Comparison of ENCODE assay signal across 7 mouse cellular contexts in the genomic region with DNA sequence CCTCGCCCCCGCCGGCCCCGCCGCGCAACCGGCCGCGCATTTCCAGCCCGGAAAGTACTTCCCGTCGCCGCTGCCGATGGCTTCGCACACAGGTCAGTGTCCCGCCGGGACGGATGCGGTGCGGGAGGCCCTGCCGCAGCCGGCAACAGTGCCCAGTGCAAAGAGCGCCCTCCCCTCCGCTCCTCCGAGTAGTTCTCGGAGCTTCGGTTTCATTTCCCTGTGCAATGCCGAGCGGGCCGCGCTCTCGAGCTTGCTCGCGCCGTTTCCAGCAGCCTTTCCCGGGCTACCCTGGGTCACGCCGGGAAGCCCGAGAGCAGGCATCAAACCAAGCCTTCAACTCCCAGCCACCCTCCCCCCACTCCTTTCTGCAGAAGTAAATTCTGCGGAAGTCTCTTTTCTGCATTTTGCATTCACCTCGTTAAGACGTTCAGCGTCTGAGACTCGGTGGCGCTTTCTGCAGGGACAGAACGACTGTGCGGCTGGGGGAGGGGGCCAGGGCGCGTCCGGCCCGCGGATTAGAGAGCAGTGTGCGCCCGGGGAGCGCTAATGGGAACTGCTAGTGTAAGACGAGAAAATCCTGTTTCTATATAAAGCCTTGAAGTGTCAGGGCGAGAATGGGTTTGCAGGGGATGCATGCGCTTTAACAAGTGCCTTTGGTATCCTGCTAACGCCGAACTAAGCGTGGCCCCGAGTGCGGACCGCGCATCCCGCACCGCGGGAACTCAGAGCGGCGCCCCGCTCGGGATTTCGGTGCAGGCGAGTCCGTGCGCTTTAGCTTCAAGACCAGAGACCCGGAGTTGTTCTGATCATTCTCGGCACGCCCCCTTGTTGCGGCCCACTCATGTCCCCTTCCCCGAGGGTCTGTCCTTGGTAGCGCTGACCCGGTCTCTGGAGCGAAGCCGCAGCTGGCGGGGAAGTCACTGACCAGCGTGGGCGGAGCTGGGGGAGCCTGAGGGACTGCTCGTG. TPM values are rescaled to one million over a fixed set of nuclear protein-coding genes. Genes with fewer than 3 reads are reported as not detected.
DNase-seq lines count a peak whose midpoint lies in the region; ATAC-seq and TF ChIP-seq lines count a peak whose summit lies in the region.

No protein-coding gene starts in this region.

- peak overlapping the region; percentile 63 for H3K9ac ChIP-seq in ES-E14 (ENCODE audit: insufficient read depth, low read depth, low read length, poor library complexity, severe bottlenecking)
- H3K9ac ChIP-seq in heart, embryonic 16.5 days (ENCODE audit: low read length) = peak overlapping the region; percentile 99
- peak overlapping the region; percentile 84 for H3K9ac ChIP-seq in stomach, embryonic 14.5 days (replicated peaks; ENCODE audit: low read depth, low read length)

- H3K9me3 ChIP-seq in ES-E14 (ENCODE audit: control insufficient read depth, insufficient read depth, low read depth, low read length) = no peaks in the 10 kb centered on the region
- H3K9me3 ChIP-seq in heart, embryonic 16.5 days (replicated peaks; ENCODE audit: control insufficient read depth, low read length) = no peaks in the 10 kb centered on the region
- H3K9me3 ChIP-seq in megakaryocyte, embryonic 14.5 days = no peaks in the 10 kb centered on the region
- no peaks in the 10 kb centered on the region for H3K9me3 ChIP-seq in stomach, embryonic 14.5 days (ENCODE audit: control insufficient read depth, low read depth, low read length)

- no peak overlapping the region for H3K27ac ChIP-seq in ES-E14 (ENCODE audit: insufficient read depth, low read depth, low read length, poor library complexity, severe bottlenecking)
- peak overlapping the region; percentile 59 for H3K27ac ChIP-seq in heart, embryonic 16.5 days (ENCODE audit: low read length)
- peak overlapping the region; percentile 83 for H3K27ac ChIP-seq in stomach, embryonic 14.5 days (ENCODE audit: low read length)

- 1% methylated on average over 88 of the region's 89 CpGs for WGBS in heart, embryonic 16.5 days
- whole genome bisulfite sequencing in stomach, embryonic 14.5 days = under 1% methylated on average over 89 of the region's 89 CpGs

- peak overlapping the region; percentile 90 for H3K4me2 ChIP-seq in heart, embryonic 16.5 days (ENCODE audit: low read depth, low read length)
- peak overlapping the region; percentile 98 for H3K4me2 ChIP-seq in stomach, embryonic 14.5 days (replicated peaks; ENCODE audit: low read depth, low read length)

- H3K4me1 ChIP-seq in ES-E14 (ENCODE audit: control insufficient read depth in 2 of 2, insufficient read depth in 2 of 2, low read length in 2 of 2, poor library complexity in 1 of 2) = peaks cover 4 to 12% of the 10 kb centered on the region in 2 experiments; a peak in 3 of 4 replicates
- peaks cover 41% of the 10 kb centered on the region for H3K4me1 ChIP-seq in heart, embryonic 16.5 days (ENCODE audit: control insufficient read depth, insufficient read depth, low read length)
- H3K4me1 ChIP-seq in megakaryocyte, embryonic 14.5 days = peaks cover 68% of the 10 kb centered on the region
- H3K4me1 ChIP-seq in stomach, embryonic 14.5 days (ENCODE audit: control insufficient read depth, insufficient read depth, low read length) = peaks cover 41% of the 10 kb centered on the region

- peak; percentile 60 to 70 for DNase-seq in B cell, adult 2 months
- no peak for DNase-seq in ES-E14 (ENCODE audit: low read depth, low spot score)
- DNase-seq in embryo, embryonic 11 days = peak; percentile 79
- DNase-seq in kidney, postnatal 14 days = peak; percentile 75

- H3K36me3 ChIP-seq in ES-E14 (ENCODE audit: control insufficient read depth, insufficient read depth, low read length, poor library complexity, severe bottlenecking) = no peaks in the 10 kb centered on the region
- no peaks in the 10 kb centered on the region for H3K36me3 ChIP-seq in heart, embryonic 16.5 days (ENCODE audit: control insufficient read depth, insufficient read depth)
- peaks cover 2% of the 10 kb centered on the region for H3K36me3 ChIP-seq in megakaryocyte, embryonic 14.5 days (replicated peaks; ENCODE audit: low read length)
- no peaks in the 10 kb centered on the region for H3K36me3 ChIP-seq in stomach, embryonic 14.5 days (ENCODE audit: control insufficient read depth, insufficient read depth, low read length)

- in situ Hi-C loops in ES-E14 (cut with MboI; ENCODE audit: low sequenced_read_pairs in 2 of 2, unreplicated experiment in 2 of 2) = loop anchor here (10.0 to 25.0 kb wide), 2 partner anchors 1150 to 1183 kb away; partner anchors contain the start of gene Cbx4 (in 1 of the 2)

- ATAC-seq in heart, embryonic 16.5 days (replicated peaks; ENCODE audit: extremely low read depth, insufficient read depth, low FRiP score) = no peak
- ATAC-seq in stomach, embryonic 14.5 days (ENCODE audit: insufficient number of reproducible peaks, insufficient read depth, low FRiP score, low read depth) = no peak

- peak overlapping the region; percentile 53 to 72 for H3K4me3 ChIP-seq in ES-E14 (ENCODE audit: insufficient read depth in 1 of 2, low read depth in 1 of 2, low read length in 2 of 2, poor library complexity in 1 of 2, severe bottlenecking in 1 of 2)
- peak overlapping the region; percentile 80 for H3K4me3 ChIP-seq in heart, embryonic 16.5 days (ENCODE audit: low read length)
- H3K4me3 ChIP-seq in megakaryocyte, embryonic 14.5 days (replicated peaks) = peak overlapping the region; percentile 98
- peak overlapping the region; percentile 67 for H3K4me3 ChIP-seq in stomach, embryonic 14.5 days (ENCODE audit: low read depth, low read length)

- H3K27me3 ChIP-seq in heart, embryonic 16.5 days (ENCODE audit: control insufficient read depth, insufficient read depth, low read length) = no peaks in the 10 kb centered on the region
- H3K27me3 ChIP-seq in megakaryocyte, embryonic 14.5 days (replicated peaks) = peaks cover 68% of the 10 kb centered on the region
- H3K27me3 ChIP-seq in stomach, embryonic 14.5 days (ENCODE audit: control insufficient read depth, insufficient read depth, low read length) = no peaks in the 10 kb centered on the region

TF ChIP-seq in ES-E14, 5 proteins besides CTCF, POLR2A, EP300 and RAD21:
- TF ChIP-seq MAFK (IDR thresholded peaks at IDR 0.05; ENCODE audit: insufficient read depth, low read depth, low read length) = no peak
- no peak for TF ChIP-seq CHD2 (IDR thresholded peaks at IDR 0.05; ENCODE audit: low read depth, low read length)
- no peak for TF ChIP-seq ZC3H11A (IDR thresholded peaks at IDR 0.05; ENCODE audit: borderline replicate concordance, low read depth, low read length)

RNA-seq across cellular contexts. Expression of gene Bahcc1, which starts 4.7 kb away (rescaled TPM):
- 11.7 and 16.3 TPM in 2 replicates for total RNA-seq in ES-E14 (2012; rRNA removed)
- 4.6 and 4.7 TPM in 2 replicates for polyA plus RNA-seq in heart, embryonic 16.5 days (2015; fragmentation: Nextera tagmentation; extraction: Ambion mirVana)
- polyA plus RNA-seq in megakaryocyte, embryonic 14.5 days (2012; ENCODE audit: insufficient read depth, low replicate concordance) = 10.2 and 26.1 TPM in 2 replicates
- 12.2 and 13.4 TPM in 2 replicates for polyA plus RNA-seq in stomach, embryonic 14.5 days (2014; fragmentation: Nextera tagmentation; extraction: Ambion mirVana)
